Mouse (Mus musculus): Measurements from ENCODE around the gene Gm14137. TPM values are rescaled to one million over a fixed set of nuclear protein-coding genes. Genes with fewer than 3 reads are reported as not detected.

The Gm14137 gene
- 0.29 and 0.34 TPM in 2 replicates for polyA plus RNA-seq (2015; fragmentation: Nextera tagmentation; extraction: Ambion mirVana)

DNA sequence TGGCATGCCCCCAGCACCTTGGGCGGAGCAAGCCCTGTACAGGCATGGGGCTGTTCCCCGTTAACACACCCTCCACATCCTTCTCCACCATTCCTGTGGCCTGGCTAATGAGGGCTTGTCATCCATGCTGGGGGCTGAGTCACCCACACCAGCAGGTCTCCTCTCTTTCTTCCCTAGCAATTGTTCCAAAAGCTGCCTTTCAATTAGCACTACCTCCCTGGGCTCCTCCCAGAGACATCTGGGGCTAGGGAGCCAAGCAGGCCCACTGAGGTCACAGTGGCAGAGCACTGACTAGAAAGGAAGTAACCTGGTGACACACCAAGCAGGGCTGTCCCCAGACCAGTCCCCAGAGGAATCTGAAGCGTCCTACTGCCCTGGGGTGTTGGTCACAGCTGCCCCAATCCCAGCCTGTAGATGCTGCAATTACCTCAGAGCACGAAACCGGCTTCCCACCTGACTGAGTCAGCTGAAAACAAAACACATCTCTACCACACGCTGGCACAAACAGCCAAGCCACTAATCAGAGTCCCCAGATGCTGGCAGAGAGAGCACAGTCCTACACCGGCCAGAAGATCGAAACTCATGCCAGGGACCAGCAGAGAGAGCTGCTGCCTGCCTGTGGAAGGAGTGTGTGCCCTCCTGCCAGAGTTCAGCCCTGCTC lies at the start of gene Gm14137:
Gm14137 (plus strand) TSS at position 519 of the 661 bp plus-strand sequence.
- H3K9ac ChIP-seq = no peak within 1 kb of the TSS
- no peaks in the 10 kb centered on the region for H3K9me3 ChIP-seq (replicated peaks)
- H3K4me1 ChIP-seq (replicated peaks) = peaks cover 24% of the 10 kb centered on the region
- 63% methylated on average over 8 of the region's 8 CpGs for WGBS
- ATAC-seq (replicated peaks; ENCODE audit: insufficient number of reproducible peaks, insufficient read depth, low FRiP score, low read depth) = no peak
- peak within 1 kb of the TSS; percentile 56; the same call in 1 of the 2 replicates for H3K4me2 ChIP-seq
- H3K27me3 ChIP-seq = no peaks in the 10 kb centered on the region
- H3K27ac ChIP-seq = no peak within 1 kb of the TSS
- no peak within 1 kb of the TSS for H3K4me3 ChIP-seq
- peaks cover 7% of the 10 kb centered on the region; the same call in 1 of the 2 replicates for H3K36me3 ChIP-seq

GRCm38 (mm10) chr2:119136346-119136898 lies 37.9 kb upstream of the Gm14137 start:
- 37% methylated on average over 5 of the region's 5 CpGs for WGBS
- Histone ChIP-seq H3K4me2 (no peak overlapping the region), H3K9me3 (replicated peaks) (no peaks in the 10 kb centered on the region), H3K9ac (no peak overlapping the region), H3K27me3 (no peaks in the 10 kb centered on the region), H3K36me3 (peaks cover 68% of the 10 kb centered on the region), H3K27ac (no peak overlapping the region), H3K4me3 (no peak overlapping the region), H3K4me1 (replicated peaks) (no peaks in the 10 kb centered on the region)
- ATAC-seq (replicated peaks; ENCODE audit: insufficient number of reproducible peaks, insufficient read depth, low FRiP score, low read depth) = no peak

- Histone ChIP-seq H3K36me3 (peaks cover 82% of the 10 kb centered on the region), H3K4me1 (replicated peaks) (no peaks in the 10 kb centered on the region), H3K4me2 (no peak overlapping the region), H3K9me3 (replicated peaks) (no peaks in the 10 kb centered on the region), H3K27me3 (no peaks in the 10 kb centered on the region), H3K27ac (no peak overlapping the region), H3K9ac (no peak overlapping the region), H3K4me3 (no peak overlapping the region)
- WGBS = 87% methylated on average over 2 of the region's 2 CpGs
- no peak for ATAC-seq (replicated peaks; ENCODE audit: insufficient number of reproducible peaks, insufficient read depth, low FRiP score, low read depth)
Measured at GRCm38 (mm10) chr2:119145199-119145598, 29.1 kb upstream of the Gm14137 start.

- ATAC-seq (replicated peaks; ENCODE audit: insufficient number of reproducible peaks, insufficient read depth, low FRiP score, low read depth) = no peak
- WGBS = 79% methylated on average over 6 of the region's 6 CpGs
- no peaks in the 10 kb centered on the region for H3K9me3 ChIP-seq (replicated peaks)
- H3K4me1 ChIP-seq (replicated peaks) = no peaks in the 10 kb centered on the region
- no peak overlapping the region for H3K4me2 ChIP-seq
- no peak overlapping the region for H3K9ac ChIP-seq
- peaks cover 83% of the 10 kb centered on the region for H3K36me3 ChIP-seq
- no peaks in the 10 kb centered on the region for H3K27me3 ChIP-seq
- no peak overlapping the region for H3K27ac ChIP-seq
- H3K4me3 ChIP-seq = no peak overlapping the region
Measured at GRCm38 (mm10) chr2:119146435-119146834, 27.9 kb upstream of the Gm14137 start.

GRCm38 (mm10) chr2:119147160-119147678 lies 27.1 kb upstream of the Gm14137 start:
- ATAC-seq (replicated peaks; ENCODE audit: insufficient number of reproducible peaks, insufficient read depth, low FRiP score, low read depth) = 0 out of 2 replicates have a peak, but pooled peaks have one; percentile 39
- WGBS = 69% methylated on average over 22 of the region's 22 CpGs
- no peak overlapping the region for H3K27ac ChIP-seq
- H3K4me3 ChIP-seq = no peak overlapping the region
- no peak overlapping the region for H3K4me2 ChIP-seq
- H3K9me3 ChIP-seq (replicated peaks) = no peaks in the 10 kb centered on the region
- H3K9ac ChIP-seq = no peak overlapping the region
- no peaks in the 10 kb centered on the region for H3K27me3 ChIP-seq
- peaks cover 83% of the 10 kb centered on the region for H3K36me3 ChIP-seq
- no peaks in the 10 kb centered on the region for H3K4me1 ChIP-seq (replicated peaks)

- H3K27me3 ChIP-seq = no peaks in the 10 kb centered on the region
- H3K9me3 ChIP-seq (replicated peaks) = no peaks in the 10 kb centered on the region
- no peak for ATAC-seq (replicated peaks; ENCODE audit: insufficient number of reproducible peaks, insufficient read depth, low FRiP score, low read depth)
- H3K36me3 ChIP-seq = peaks cover 84% of the 10 kb centered on the region
- no peak overlapping the region for H3K27ac ChIP-seq
- no peak overlapping the region for H3K4me3 ChIP-seq
- WGBS = 83% methylated on average over 8 of the region's 8 CpGs
- no peaks in the 10 kb centered on the region for H3K4me1 ChIP-seq (replicated peaks)
- H3K9ac ChIP-seq = no peak overlapping the region
- no peak overlapping the region for H3K4me2 ChIP-seq
Measured at GRCm38 (mm10) chr2:119147775-119148174, 26.5 kb upstream of the Gm14137 start.

DNA sequence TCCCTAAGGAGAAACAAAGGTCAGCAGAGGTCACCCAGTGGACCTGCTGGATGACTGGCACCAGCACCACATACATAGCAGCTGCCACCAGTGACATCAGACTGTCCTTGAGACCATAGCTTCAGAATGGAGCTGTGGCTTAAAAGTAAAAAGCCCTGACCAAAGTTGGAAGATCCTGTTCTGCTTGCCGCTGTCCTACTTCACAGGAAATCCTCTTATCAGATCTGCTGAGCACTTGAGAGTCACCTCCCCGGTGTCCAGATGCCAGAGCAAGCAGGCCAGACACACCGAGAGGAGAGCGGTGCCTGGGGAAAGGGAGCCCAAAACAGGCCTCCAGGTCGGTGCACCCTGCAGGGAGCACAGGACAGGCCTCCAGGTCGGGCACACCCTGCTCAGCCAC lies 22.1 kb upstream of the Gm14137 start:
- peaks cover 12% of the 10 kb centered on the region for H3K4me1 ChIP-seq (replicated peaks)
- ATAC-seq (replicated peaks; ENCODE audit: insufficient number of reproducible peaks, insufficient read depth, low FRiP score, low read depth) = no peak
- H3K4me2 ChIP-seq = no peak overlapping the region
- H3K27me3 ChIP-seq = no peaks in the 10 kb centered on the region
- H3K4me3 ChIP-seq = no peak overlapping the region
- no peak overlapping the region for H3K9ac ChIP-seq
- H3K9me3 ChIP-seq (replicated peaks) = no peaks in the 10 kb centered on the region
- peaks cover 68% of the 10 kb centered on the region for H3K36me3 ChIP-seq
- WGBS = 50% methylated on average over 6 of the region's 6 CpGs
- H3K27ac ChIP-seq = no peak overlapping the region

DNA sequence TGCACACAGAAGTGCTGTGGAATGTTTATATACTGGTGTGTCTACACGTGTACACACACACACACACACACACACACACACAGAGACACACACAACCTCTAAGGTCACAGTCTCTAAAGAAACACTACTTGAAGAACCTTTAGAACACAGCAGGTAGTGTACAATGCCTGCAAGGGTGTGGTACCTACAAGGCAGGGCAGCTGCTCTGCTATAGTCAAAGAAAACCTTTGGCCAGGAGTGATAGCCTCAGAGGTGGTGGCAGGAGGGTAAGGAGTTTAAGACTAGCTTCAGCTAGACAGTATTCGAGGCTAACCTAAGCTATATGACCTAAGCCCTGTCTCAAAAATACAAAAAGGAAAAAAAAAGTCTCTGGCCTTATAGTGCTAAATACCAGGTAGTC lies 19.6 kb upstream of the Gm14137 start:
- 86% methylated on average over 2 of the region's 2 CpGs for WGBS
- peaks cover 15% of the 10 kb centered on the region for H3K4me1 ChIP-seq (replicated peaks)
- peaks cover 45% of the 10 kb centered on the region for H3K36me3 ChIP-seq
- no peaks in the 10 kb centered on the region for H3K9me3 ChIP-seq (replicated peaks)
- H3K9ac ChIP-seq = no peak overlapping the region
- H3K4me3 ChIP-seq = no peak overlapping the region
- H3K27me3 ChIP-seq = no peaks in the 10 kb centered on the region
- H3K27ac ChIP-seq = no peak overlapping the region
- ATAC-seq (replicated peaks; ENCODE audit: insufficient number of reproducible peaks, insufficient read depth, low FRiP score, low read depth) = no peak
- H3K4me2 ChIP-seq = no peak overlapping the region

- WGBS = 29% methylated on average over 9 of the region's 9 CpGs
- Histone ChIP-seq H3K27ac (no peak overlapping the region), H3K4me1 (replicated peaks) (peaks cover 15% of the 10 kb centered on the region), H3K27me3 (no peaks in the 10 kb centered on the region), H3K4me3 (peak overlapping the region; percentile 92), H3K9me3 (replicated peaks) (no peaks in the 10 kb centered on the region), H3K9ac (0 out of 2 replicates have a peak overlapping the region, but pooled peaks have one; percentile 93), H3K4me2 (peak overlapping the region; percentile 92), H3K36me3 (peaks cover 39% of the 10 kb centered on the region)
- ATAC-seq (replicated peaks; ENCODE audit: insufficient number of reproducible peaks, insufficient read depth, low FRiP score, low read depth) = no peak
Measured at GRCm38 (mm10) chr2:119155388-119155787, 18.9 kb upstream of the Gm14137 start.

DNA sequence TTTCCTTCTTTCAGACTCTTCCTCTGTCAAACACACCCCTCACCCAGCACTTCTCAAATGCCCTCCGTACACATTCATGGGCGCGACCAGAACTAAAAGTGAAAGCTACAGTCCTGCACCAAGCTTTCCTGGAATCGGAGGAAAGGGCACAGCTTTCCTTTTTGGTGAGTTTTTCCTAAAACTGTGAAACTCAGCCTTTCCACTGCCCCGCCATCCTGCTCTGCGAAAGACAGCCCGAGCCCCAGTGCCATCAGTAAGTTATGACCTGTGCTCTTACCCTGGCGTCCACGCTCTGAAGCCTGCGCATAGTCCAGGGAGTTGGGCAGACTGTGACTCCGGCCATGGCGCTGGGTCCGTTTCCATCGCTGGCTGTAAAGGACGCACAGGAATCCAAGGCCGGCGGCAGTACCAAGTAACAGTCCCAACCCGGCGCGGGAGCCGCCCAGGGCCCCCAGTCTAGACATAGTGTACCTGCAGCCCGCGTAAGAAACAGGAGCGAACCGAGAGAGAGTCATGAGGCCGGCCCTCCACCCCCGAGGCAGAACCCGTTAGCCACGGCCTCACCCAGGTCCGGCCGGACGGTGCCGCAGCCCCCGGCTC lies 18.1 kb upstream of the Gm14137 start:
- no peak for ATAC-seq (replicated peaks; ENCODE audit: insufficient number of reproducible peaks, insufficient read depth, low FRiP score, low read depth)
- Histone ChIP-seq H3K27ac (peak overlapping the region; percentile 68), H3K9ac (peak overlapping the region; percentile 93), H3K4me2 (peak overlapping the region; percentile 92), H3K9me3 (replicated peaks) (no peaks in the 10 kb centered on the region), H3K36me3 (peaks cover 31% of the 10 kb centered on the region), H3K27me3 (no peaks in the 10 kb centered on the region), H3K4me3 (peak overlapping the region; percentile 92), H3K4me1 (replicated peaks) (peaks cover 18% of the 10 kb centered on the region)
- WGBS = 3% methylated on average over 34 of the region's 34 CpGs

DNA sequence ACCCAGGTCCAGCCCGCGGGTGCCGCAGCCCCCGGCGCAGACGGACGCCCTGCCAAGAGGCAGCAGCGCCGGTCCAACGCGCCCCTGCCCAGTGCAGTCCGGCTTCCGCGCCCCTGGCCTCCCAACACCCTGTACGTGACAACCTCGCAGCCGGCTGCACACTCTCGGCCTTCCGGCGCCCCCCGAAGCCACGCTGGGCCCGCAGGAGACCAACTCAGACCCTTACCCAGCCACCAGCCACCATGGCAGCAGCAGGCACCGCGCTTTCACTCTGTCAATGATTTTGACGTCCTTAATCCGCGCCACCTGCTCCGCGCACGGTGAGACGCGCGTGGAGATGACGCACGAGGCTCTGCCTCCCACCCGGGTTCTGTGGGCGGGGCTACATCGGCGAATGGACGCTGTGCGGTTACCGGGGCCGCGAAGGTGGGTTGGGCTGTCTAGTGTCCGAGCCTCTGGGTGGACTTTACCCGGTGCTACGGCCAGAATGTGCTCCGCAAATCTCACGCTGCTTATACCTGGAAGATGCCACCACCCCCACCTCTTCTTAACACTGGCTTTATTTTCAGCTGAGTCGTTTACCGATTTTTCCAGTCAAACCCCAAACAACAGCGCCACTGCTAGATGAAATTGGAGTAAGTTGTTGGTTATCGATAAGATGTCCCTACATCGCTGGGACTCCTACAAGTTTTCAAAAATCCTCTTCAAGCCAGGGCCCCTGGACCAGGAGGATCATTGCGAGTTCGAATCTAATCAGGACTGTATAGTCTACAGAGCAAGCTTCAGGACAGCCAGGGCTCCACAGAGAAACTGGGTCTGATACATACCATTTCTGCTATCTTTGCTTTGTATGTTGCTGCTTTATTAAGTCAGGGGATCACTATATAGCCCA lies 17.4 kb upstream of the Gm14137 start, which contains the start of gene Rmdn3:
Rmdn3 (minus strand) TSS at position 354 of the 892 bp plus-strand sequence.
- no peaks in the 10 kb centered on the region for H3K9me3 ChIP-seq (replicated peaks)
- peak within 1 kb of the TSS; percentile 92 for H3K4me2 ChIP-seq
- H3K9ac ChIP-seq = peak within 1 kb of the TSS; percentile 93
- WGBS = 1% methylated on average over 56 of the region's 57 CpGs
- peak within 1 kb of the TSS; percentile 68 for H3K27ac ChIP-seq
- peaks cover 23% of the 10 kb centered on the region for H3K36me3 ChIP-seq
- H3K4me3 ChIP-seq = peak within 1 kb of the TSS; percentile 92
- H3K27me3 ChIP-seq = no peaks in the 10 kb centered on the region
- peak; percentile 83 for ATAC-seq (replicated peaks; ENCODE audit: insufficient number of reproducible peaks, insufficient read depth, low FRiP score, low read depth)
- H3K4me1 ChIP-seq (replicated peaks) = peaks cover 22% of the 10 kb centered on the region

Measured in heart, embryonic 15.5 days (tissue).